Mouse (Mus musculus) liver, adult 2 months (tissue): ENCODE results near the gene Cpz. TPM values are rescaled to one million over a fixed set of nuclear protein-coding genes. Genes with fewer than 3 reads are reported as not detected.

ENCODE experiments used
- DNase-seq: peaks from one replicate; pipeline ENCODE4 v3.0.0-alpha.2; 2011; ENCODE audit warnings: low read depth, low spot score; ENCODE audit errors: extremely low read depth
- H3K27ac ChIP-seq: fragments of 200-500 bp; replicated peaks from 2 replicates; pipeline ENCODE4 v1.5.1; 2012; ENCODE audit warnings: low read depth, mild to moderate bottlenecking, control low read depth, inconsistent platforms, low read length; ENCODE audit not compliant: insufficient read depth
- H3K27me3 ChIP-seq: fragments of 200-500 bp; 2 replicates; pipeline ENCODE4 v1.6.1; 2012; ENCODE audit warnings: mild to moderate bottlenecking, moderate library complexity, low read length, inconsistent platforms; ENCODE audit not compliant: control insufficient read depth, insufficient read depth
- H3K36me3 ChIP-seq: fragments of 200-500 bp; 2 replicates; pipeline ENCODE4 v1.6.1; 2012; ENCODE audit warnings: low read length, inconsistent platforms; ENCODE audit not compliant: control insufficient read depth, insufficient read depth
- H3K4me1 ChIP-seq: fragments of 200-500 bp; 2 replicates; pipeline ENCODE4 v1.6.1; 2011; ENCODE audit warnings: low read length; ENCODE audit not compliant: control insufficient read depth, insufficient read depth
- H3K4me3 ChIP-seq: fragments of 200-500 bp; 2 replicates; pipeline ENCODE4 v1.5.1; 2011; ENCODE audit warnings: low read depth, mild to moderate bottlenecking, control low read depth, low read length, moderate library complexity; ENCODE audit not compliant: insufficient read depth
- H3K79me2 ChIP-seq: fragments of 200-500 bp; 2 replicates; pipeline ENCODE4 v1.6.1; 2012; ENCODE audit warnings: inconsistent platforms, mild to moderate bottlenecking, low read length, moderate library complexity; ENCODE audit not compliant: control insufficient read depth, insufficient read depth
- H3K9ac ChIP-seq: fragments of 200-500 bp; 2 replicates; pipeline ENCODE4 v1.6.1; 2012; ENCODE audit warnings: low read depth, mild to moderate bottlenecking, control low read depth, inconsistent platforms, low read length
- CTCF ChIP-seq: fragments of 200-500 bp; IDR thresholded peaks from 2 replicates; pipeline ENCODE4 v1.5.1; 2011; ENCODE audit warnings: low read depth, low read length, control low read depth
- POLR2A ChIP-seq: fragments of 200-500 bp; IDR thresholded peaks from 2 replicates; pipeline ENCODE4 v1.6.1; 2011; ENCODE audit warnings: low read length, control low read depth; ENCODE audit not compliant: insufficient read depth; ENCODE audit errors: extremely low read depth
- WGBS: fragments of 180-500 bp; shearing (Covaris S2); methylation state at CpG from one replicate; pipeline ENCODE4 v1.1.7; 2018; 5-methylcytosine and 5-hydroxymethylcytosine counted together
- polyA plus RNA-seq: library from polyadenylated mRNA; depleted of rRNA; stranded (reverse); fragments of >200 nt; gene quantifications from 2 replicates; pipeline ENCODE4 v1.2.3, GENCODE M21; 2012
- total RNA-seq: library from RNA; depleted of rRNA; stranded (reverse); fragments of >200 nt; gene quantifications from 2 replicates; pipeline ENCODE4 v1.2.3, GENCODE M21; 2014

Cpz gene
- total and polyA plus RNA-seq, 2 experiments, result 0.55 to 1.2 TPM

DNA sequence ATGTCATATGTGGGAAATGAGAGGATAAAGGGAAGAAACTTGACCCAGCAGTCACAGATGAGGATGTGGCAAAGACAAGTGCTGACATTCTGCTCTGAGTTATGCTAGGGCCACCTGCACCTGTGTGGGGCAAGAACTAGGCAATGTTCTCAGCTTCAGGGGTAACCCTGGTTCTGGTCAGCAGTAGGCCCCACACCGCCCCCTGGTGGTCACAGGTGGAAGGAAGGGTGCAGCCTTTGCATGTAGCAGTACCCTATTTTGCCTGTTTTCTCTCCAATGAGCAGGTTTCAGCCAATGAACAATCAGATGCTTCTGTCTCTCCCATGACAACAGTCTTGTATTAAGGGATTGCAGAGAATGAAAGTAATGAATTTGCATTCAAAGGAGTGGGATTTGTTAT lies 38.0 kb upstream of the Cpz start:
- H3K27me3 ChIP-seq, result no peaks in the 10 kb centered on the region
- WGBS, result 0% methylated on average over 1 of the region's 1 CpGs
- no peak overlapping the region for H3K4me3 ChIP-seq
- H3K4me1 ChIP-seq, result no peaks in the 10 kb centered on the region
- no peak overlapping the region for H3K9ac ChIP-seq
- peak; percentile 22 for DNase-seq
- no peaks in the 10 kb centered on the region for H3K79me2 ChIP-seq
- no peak overlapping the region for H3K27ac ChIP-seq
- TF ChIP-seq CTCF (peak; percentile 96), POLR2A (no peak)
- H3K36me3 ChIP-seq, result peaks cover 11% of the 10 kb centered on the region

DNA sequence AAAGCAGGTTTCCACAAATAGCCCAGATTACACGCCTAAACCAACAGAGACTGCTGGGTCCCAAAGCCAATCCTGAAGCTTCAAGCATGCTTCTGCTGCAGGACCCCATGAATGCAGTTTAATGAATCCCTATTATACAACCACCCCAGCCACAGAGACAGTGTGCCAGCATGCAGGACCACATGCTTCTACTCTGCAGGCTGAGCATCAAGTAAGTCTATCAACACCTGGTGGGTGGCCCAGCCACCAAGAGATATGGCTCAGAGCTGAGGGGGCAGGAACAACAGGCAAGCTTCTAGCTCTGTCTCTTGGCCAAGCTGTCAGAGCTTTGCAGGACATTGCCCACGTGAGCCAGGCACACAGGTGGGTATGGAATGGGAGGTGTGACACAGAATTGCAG lies 37.1 kb upstream of the Cpz start:
- DNase-seq, result no peak
- Histone ChIP-seq H3K27ac (no peak overlapping the region), H3K4me3 (no peak overlapping the region), H3K4me1 (no peaks in the 10 kb centered on the region), H3K27me3 (no peaks in the 10 kb centered on the region), H3K36me3 (peaks cover 7% of the 10 kb centered on the region), H3K79me2 (no peaks in the 10 kb centered on the region), H3K9ac (no peak overlapping the region)
- 99% methylated on average over 2 of the region's 2 CpGs for WGBS
- TF ChIP-seq POLR2A (no peak), CTCF (no peak)

DNA sequence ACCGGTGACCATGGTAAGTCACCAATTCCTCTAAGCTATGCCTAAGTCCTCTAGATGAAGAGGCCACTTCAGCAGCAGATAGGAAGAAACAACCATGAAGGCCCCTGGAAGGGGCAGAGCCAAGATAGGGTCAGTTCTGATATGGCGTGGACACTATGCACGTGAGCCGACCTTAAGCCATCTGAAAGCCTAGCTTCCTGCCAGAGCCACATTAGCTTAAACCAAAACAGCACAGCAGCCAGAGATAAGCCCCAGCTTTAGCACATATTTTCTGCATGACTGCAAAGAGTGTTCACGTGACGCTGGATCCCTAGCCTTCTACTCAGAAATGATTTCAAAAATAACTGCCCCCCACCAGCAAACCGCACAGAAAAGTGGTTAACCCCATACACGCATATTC lies 33.9 kb upstream of the Cpz start:
- Histone ChIP-seq H3K9ac (no peak overlapping the region), H3K27ac (peak overlapping the region; percentile 13; the same call in 1 of the 2 replicates), H3K4me3 (no peak overlapping the region), H3K27me3 (no peaks in the 10 kb centered on the region), H3K79me2 (no peaks in the 10 kb centered on the region), H3K4me1 (no peaks in the 10 kb centered on the region), H3K36me3 (peaks cover 3% of the 10 kb centered on the region; the same call in 1 of the 2 replicates)
- DNase-seq, result peak; percentile 15
- TF ChIP-seq CTCF (no peak), POLR2A (no peak)
- 72% methylated on average over 8 of the region's 8 CpGs for WGBS

DNA sequence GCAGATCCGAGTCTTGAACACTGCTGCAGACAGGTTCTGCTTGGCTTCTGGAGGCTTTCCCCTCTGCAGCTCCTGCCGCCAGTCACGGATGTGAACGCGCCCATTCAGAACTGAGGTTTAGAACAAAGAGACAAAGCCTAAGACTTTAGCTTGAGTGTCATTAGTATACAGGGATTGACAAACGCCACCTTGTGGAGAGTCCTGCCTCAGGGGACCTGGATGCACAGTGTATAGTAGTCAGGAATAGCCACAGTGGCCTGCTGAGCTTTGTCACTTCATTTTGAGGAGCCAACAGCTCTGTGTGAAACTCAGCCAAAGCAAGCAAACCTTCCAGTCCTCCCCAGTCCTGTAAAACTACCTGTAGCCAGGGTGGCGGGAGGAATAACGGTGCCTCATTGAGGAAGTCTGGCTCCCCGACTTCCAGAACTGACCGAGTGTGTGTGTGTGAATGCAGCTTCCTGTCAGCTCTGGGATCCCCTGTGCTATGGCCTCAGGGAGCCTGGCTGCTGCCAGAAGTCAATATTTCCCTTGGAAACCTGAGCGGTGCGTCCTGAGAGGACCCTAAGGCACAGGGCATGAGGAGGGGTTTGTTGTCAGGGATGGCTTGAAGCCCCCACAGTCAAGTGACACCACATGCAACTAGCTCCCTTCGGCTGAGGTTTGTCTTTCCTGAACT lies 32.6 kb upstream of the Cpz start:
- H3K4me3 ChIP-seq, result no peak overlapping the region
- H3K79me2 ChIP-seq, result no peaks in the 10 kb centered on the region
- TF ChIP-seq CTCF (no peak), POLR2A (no peak)
- DNase-seq, result no peak
- no peak overlapping the region for H3K27ac ChIP-seq
- no peaks in the 10 kb centered on the region for H3K4me1 ChIP-seq
- WGBS, result 80% methylated on average over 13 of the region's 13 CpGs
- H3K27me3 ChIP-seq, result no peaks in the 10 kb centered on the region
- no peak overlapping the region for H3K9ac ChIP-seq
- peaks cover 3% of the 10 kb centered on the region; the same call in 1 of the 2 replicates for H3K36me3 ChIP-seq

DNA sequence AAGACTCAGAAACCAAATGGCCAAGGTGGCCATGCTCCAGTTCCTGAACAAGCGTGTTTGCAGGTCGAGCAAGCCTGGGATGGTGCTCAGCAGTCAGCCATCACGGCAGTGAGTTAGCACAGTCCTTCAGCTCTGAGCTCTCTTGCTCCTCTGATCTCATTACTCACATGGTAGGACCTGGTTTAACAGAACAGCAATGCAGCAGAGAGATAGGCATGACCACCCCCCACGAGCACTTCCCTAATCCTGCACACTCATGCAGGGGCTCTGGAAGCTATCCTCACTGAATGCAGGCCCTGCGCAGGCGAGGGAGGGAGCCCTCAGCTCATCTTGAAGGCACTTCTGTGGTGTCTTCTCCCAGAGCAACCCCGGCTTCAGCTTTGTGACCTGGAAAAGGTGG lies 30.9 kb upstream of the Cpz start:
- 90% methylated on average over 7 of the region's 7 CpGs for WGBS
- H3K36me3 ChIP-seq, result no peaks in the 10 kb centered on the region
- H3K9ac ChIP-seq, result no peak overlapping the region
- TF ChIP-seq POLR2A, result no peak
- no peak for TF ChIP-seq CTCF
- no peaks in the 10 kb centered on the region for H3K27me3 ChIP-seq
- H3K79me2 ChIP-seq, result no peaks in the 10 kb centered on the region
- H3K4me1 ChIP-seq, result no peaks in the 10 kb centered on the region
- H3K27ac ChIP-seq, result no peak overlapping the region
- H3K4me3 ChIP-seq, result no peak overlapping the region
- DNase-seq, result no peak

DNA sequence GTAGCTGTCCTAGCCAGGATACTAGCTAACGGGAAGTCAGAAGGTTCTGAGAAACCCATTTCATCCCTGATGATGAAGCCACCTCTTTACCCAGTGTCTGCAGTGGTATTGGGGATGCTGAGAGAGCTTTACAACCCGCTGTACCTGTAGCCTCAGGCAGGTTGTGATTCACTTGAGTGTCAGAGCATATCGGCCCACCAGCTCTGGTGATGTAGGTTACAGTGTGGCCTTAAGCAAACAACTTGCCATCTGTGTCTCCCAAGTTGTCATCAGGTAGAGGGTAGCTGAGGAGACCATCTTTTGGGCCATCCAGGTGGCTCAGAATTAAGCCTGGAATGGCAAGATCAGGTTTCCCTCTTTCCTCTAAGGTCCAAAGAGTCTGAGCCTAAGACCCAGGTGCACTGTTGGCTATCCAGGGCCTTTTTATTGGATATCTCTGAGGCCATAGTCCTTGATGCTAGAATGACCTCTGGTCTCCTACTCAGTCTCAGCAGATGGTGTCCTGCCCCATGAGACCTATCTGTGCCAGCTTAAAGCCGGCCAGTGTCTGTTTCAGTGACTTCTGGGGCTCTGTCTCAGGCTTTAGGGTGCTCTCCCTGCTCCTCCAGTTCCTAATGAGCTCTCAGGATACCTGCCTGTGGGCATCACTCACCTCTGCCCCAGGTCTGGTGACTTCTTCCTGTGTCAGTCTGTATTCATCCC lies 27.5 kb upstream of the Cpz start:
- Histone ChIP-seq H3K4me3 (no peak overlapping the region), H3K36me3 (no peaks in the 10 kb centered on the region), H3K9ac (no peak overlapping the region), H3K27me3 (no peaks in the 10 kb centered on the region), H3K4me1 (no peaks in the 10 kb centered on the region), H3K27ac (no peak overlapping the region), H3K79me2 (no peaks in the 10 kb centered on the region)
- no peak for DNase-seq
- 75% methylated on average over 4 of the region's 4 CpGs for WGBS
- TF ChIP-seq POLR2A (no peak), CTCF (no peak)
